13 mouse cellular contexts compared by ENCODE assay signal in genomic region chr15:84669771-84670656, GRCm38 (mm10). TPM values are rescaled to one million over a fixed set of nuclear protein-coding genes. Genes with fewer than 3 reads are reported as not detected.
A peak's percentile ranks its signal among the peaks of the same experiment; 100 is the strongest.
DNase-seq lines count a peak whose midpoint lies in the region; ATAC-seq and TF ChIP-seq lines count a peak whose summit lies in the region.
"Had no signal": no experiment of that assay in that cellular context is flagged by ENCODE, and none has a peak within 500 bp of the region (broad histone marks: within the 10 kb centered on the region; RNA-seq: fewer than 3 reads in every experiment).

No protein-coding gene starts in this region.

- WGBS in heart, embryonic 14.5 days, result 82% methylated on average over 23 of the region's 23 CpGs

- TF ChIP-seq CTCF in E14TG2a.4 (conservative IDR thresholded peaks at IDR 0.05; ENCODE audit: low read length), result no peak

- no peak overlapping the region for H3K4me2 ChIP-seq in heart, embryonic 14.5 days (ENCODE audit: low read length)
- H3K4me2 ChIP-seq: hindbrain, embryonic 15.5 days; lung, embryonic 14.5 days; neural tube, embryonic 15.5 days had no signal

- in situ Hi-C loops in ES-E14 (cut with MboI; ENCODE audit: low sequenced_read_pairs in 2 of 2, unreplicated experiment in 2 of 2), result loop anchor here in 1 of 2 experiments (10.0 kb wide), 1 partner anchor 255 kb away; the partner anchor contains the start of genes Gm29666 and Nup50

- no peak for ATAC-seq in heart, embryonic 14.5 days (ENCODE audit: insufficient number of reproducible peaks, insufficient read depth, low FRiP score, low read depth)
- ATAC-seq: Patski had no signal

- no peak overlapping the region for H3K4me3 ChIP-seq in heart, embryonic 14.5 days (ENCODE audit: control insufficient read depth in 1 of 2, insufficient read depth in 1 of 2, low read depth in 1 of 2, low read length in 2 of 2)
- H3K4me3 ChIP-seq in E14TG2a.4 (replicated peaks; ENCODE audit: low read length) (peak overlapping the region; percentile 53), ES-E14 (ENCODE audit: insufficient read depth in 1 of 2, low read depth in 1 of 2, low read length in 2 of 2, poor library complexity in 1 of 2, severe bottlenecking in 1 of 2) (peak overlapping the region in 1 of 2 experiments; percentile 20; a peak in 1 of 4 replicates)
- H3K4me3 ChIP-seq: erythroblast, embryonic 14.5 days; hindbrain, embryonic 15.5 days; neural tube, embryonic 15.5 days had no signal

- no peaks in the 10 kb centered on the region for H3K27me3 ChIP-seq in heart, embryonic 14.5 days (ENCODE audit: control insufficient read depth, insufficient read depth, low read length)
- peaks cover 17% of the 10 kb centered on the region for H3K27me3 ChIP-seq in E14TG2a.4 (ENCODE audit: insufficient read depth, low read length)
- H3K27me3 ChIP-seq: hindbrain, embryonic 15.5 days; neural tube, embryonic 15.5 days; Patski had no signal

- H3K27ac ChIP-seq in heart, embryonic 14.5 days (replicated peaks in 1 of 2; ENCODE audit: control insufficient read depth in 1 of 2, insufficient read depth in 1 of 2, low read depth in 2 of 2, low read length in 2 of 2), result no peak overlapping the region
- no peak overlapping the region for H3K27ac ChIP-seq in ES-E14 (ENCODE audit: insufficient read depth, low read depth, low read length, poor library complexity, severe bottlenecking)
- H3K27ac ChIP-seq: hindbrain, embryonic 15.5 days; neural tube, embryonic 15.5 days had no signal

- H3K9ac ChIP-seq in heart, embryonic 14.5 days (ENCODE audit: low read length), result peak overlapping the region; percentile 1; the same call in 1 of the 2 replicates
- H3K9ac ChIP-seq in ES-E14 (ENCODE audit: insufficient read depth, low read depth, low read length, poor library complexity, severe bottlenecking), result 0 out of 2 replicates have a peak overlapping the region, but pooled peaks have one; percentile 4
- H3K9ac ChIP-seq: hindbrain, embryonic 15.5 days; lung, embryonic 14.5 days; neural tube, embryonic 15.5 days had no signal

- H3K4me1 ChIP-seq in heart, embryonic 14.5 days (ENCODE audit: control insufficient read depth in 2 of 2, insufficient read depth in 2 of 2, low read length in 2 of 2), result peaks cover 15 to 30% of the 10 kb centered on the region in 2 experiments
- H3K4me1 ChIP-seq in E14TG2a.4 (replicated peaks; ENCODE audit: low read depth, low read length) (peaks cover 94% of the 10 kb centered on the region), ES-E14 (ENCODE audit: control insufficient read depth in 2 of 2, insufficient read depth in 2 of 2, low read length in 2 of 2, poor library complexity in 1 of 2) (peaks cover 3 to 46% of the 10 kb centered on the region in 2 experiments; a peak in 3 of 4 replicates)

- no peaks in the 10 kb centered on the region for H3K36me3 ChIP-seq in heart, embryonic 14.5 days (ENCODE audit: control insufficient read depth, insufficient read depth, low read length)
- H3K36me3 ChIP-seq in E14TG2a.4 (ENCODE audit: insufficient read depth, low read length), result peaks cover 4% of the 10 kb centered on the region; the same call in 1 of the 2 replicates
- H3K36me3 ChIP-seq in ES-E14 (ENCODE audit: control insufficient read depth, insufficient read depth, low read length, poor library complexity, severe bottlenecking), result no peaks in the 10 kb centered on the region
- H3K36me3 ChIP-seq: hindbrain, embryonic 15.5 days; neural tube, embryonic 15.5 days had no signal

- intact Hi-C loops in heart, postnatal 10 days (cut with DNase I), result no loop called here

- no peak for DNase-seq in heart, postnatal 10 days
- DNase-seq in layer of hippocampus, postnatal 36 days, result peak; percentile 46 to 49
- DNase-seq in layer of hippocampus, adult 11-12 months (ENCODE audit: low spot score), result no peak
- DNase-seq in ES-E14 (ENCODE audit: low read depth, low spot score), result no peak
- no peak for DNase-seq in embryo, embryonic 10 days (ENCODE audit: low spot score)
- DNase-seq: lung, embryonic 14.5 days had no signal

- no peaks in the 10 kb centered on the region for H3K9me3 ChIP-seq in heart, embryonic 14.5 days (ENCODE audit: control insufficient read depth, low read length)
- H3K9me3 ChIP-seq in E14TG2a.4 (ENCODE audit: low read length), result no peaks in the 10 kb centered on the region
- no peaks in the 10 kb centered on the region for H3K9me3 ChIP-seq in ES-E14 (ENCODE audit: control insufficient read depth, insufficient read depth, low read depth, low read length)
- H3K9me3 ChIP-seq: hindbrain, embryonic 15.5 days; neural tube, embryonic 15.5 days had no signal

TF ChIP-seq in ES-E14, 5 proteins besides CTCF, POLR2A, EP300 and RAD21:
- TF ChIP-seq HCFC1 (IDR thresholded peaks at IDR 0.05; ENCODE audit: borderline replicate concordance, insufficient read depth, low read length), result no peak
- TF ChIP-seq CHD2 (IDR thresholded peaks at IDR 0.05; ENCODE audit: low read depth, low read length), result no peak
- no peak for TF ChIP-seq ZC3H11A (IDR thresholded peaks at IDR 0.05; ENCODE audit: borderline replicate concordance, low read depth, low read length)
- no peak for TF ChIP-seq MAFK (IDR thresholded peaks at IDR 0.05; ENCODE audit: insufficient read depth, low read depth, low read length)
- no peak for TF ChIP-seq ZNF384 (IDR thresholded peaks at IDR 0.05; ENCODE audit: low read depth, low read length)

RNA-seq across cellular contexts. Expression of gene Prr5, which starts 0.6 kb away (rescaled TPM):
- 11.2 and 15.1 TPM in 2 replicates for polyA plus RNA-seq in heart, embryonic 14.5 days (2014; fragmentation: Nextera tagmentation; extraction: Ambion mirVana)
- 10 to 100 TPM in 1 of 2 experiments, 1 to 10 TPM in 1; 7.0 to 11.9 TPM for total RNA-seq in heart, postnatal 10 days (2021)
- total RNA-seq in layer of hippocampus, postnatal 36 days (2021), result 10 to 100 TPM; 10.6 to 17.3 TPM
- total RNA-seq in ES-E14 (2012; rRNA removed), result 7.3 and 11.6 TPM in 2 replicates

RNA-seq across cellular contexts. Expression of gene Arhgap8, which starts 49.8 kb away (rescaled TPM):
- 3.2 and 3.8 TPM in 2 replicates for polyA plus RNA-seq in heart, embryonic 14.5 days (2014; fragmentation: Nextera tagmentation; extraction: Ambion mirVana)
- 1 to 10 TPM; 1.6 to 2.0 TPM for total RNA-seq in heart, postnatal 10 days (2021)
- under 1 TPM in 1 of 2 experiments, not detected in 1; 0.42 TPM for total RNA-seq in layer of hippocampus, postnatal 36 days (2021)
- 11.6 and 14.1 TPM in 2 replicates for total RNA-seq in ES-E14 (2012; rRNA removed)
- total RNA-seq: liver, adult 2 months had no signal
- polyA plus RNA-seq: erythroblast, embryonic 14.5 days had no signal

Comparison
In these comparisons a context has a peak if more than half of its experiments do, and no peak if none do; other contexts are left out.
1. DNase-seq: peak in layer of hippocampus, postnatal 36 days (2 of 2); none in heart, postnatal 10 days (0 of 2), layer of hippocampus, adult 11-12 months (single experiment), ES-E14 (single experiment) and embryo, embryonic 10 days (single experiment).